Mouse (Mus musculus): Measurements from ENCODE around the gene Paxx.
"Not testable (repeated sequence)": the region's sequence is repeated elsewhere in the genome, so short reads cannot be mapped to it uniquely, and the experiment has no call there.

The Paxx gene

GRCm38 (mm10) chr2:25450853-25451647 is 9.8 kb downstream of the Paxx start:
- DNase-seq (ENCODE audit: low spot score), result no peak

- no peak for DNase-seq (ENCODE audit: low spot score)
Observed at GRCm38 (mm10) chr2:25442682-25443081, 18.2 kb downstream of the Paxx start.

GRCm38 (mm10) chr2:25441067-25441466 is 19.8 kb downstream of the Paxx start:
- DNase-seq (ENCODE audit: low spot score), result no peak

- no peak for DNase-seq (ENCODE audit: low spot score)
Observed at GRCm38 (mm10) chr2:25436286-25436820, 24.5 kb downstream of the Paxx start.

GRCm38 (mm10) chr2:25434292-25434691 is 26.6 kb downstream of the Paxx start:
- no peak for DNase-seq (ENCODE audit: low spot score)

- DNase-seq (ENCODE audit: low spot score), result no peak
Observed at GRCm38 (mm10) chr2:25433101-25433500, 27.8 kb downstream of the Paxx start.

- DNase-seq (ENCODE audit: low spot score), result no peak
Observed at GRCm38 (mm10) chr2:25432326-25433098, 28.4 kb downstream of the Paxx start.

- no peak for DNase-seq (ENCODE audit: low spot score)
Observed at GRCm38 (mm10) chr2:25431308-25431855, 29.5 kb downstream of the Paxx start.

- DNase-seq (ENCODE audit: low spot score), result peak; percentile 41
Observed at GRCm38 (mm10) chr2:25430395-25431233, 30.3 kb downstream of the Paxx start.

- no peak for DNase-seq (ENCODE audit: low spot score)
Observed at GRCm38 (mm10) chr2:25429435-25430180, 31.3 kb downstream of the Paxx start.

GRCm38 (mm10) chr2:25428442-25429236 is 32.3 kb downstream of the Paxx start, which contains the start of gene Abca2:
Gene Abca2 (plus strand): TSS chr2:25428703.
- DNase-seq (ENCODE audit: low spot score), result peak; percentile 91

GRCm38 (mm10) chr2:25427256-25427655 is 33.6 kb downstream of the Paxx start:
- no peak for DNase-seq (ENCODE audit: low spot score)

GRCm38 (mm10) chr2:25426721-25427191 is 34.1 kb downstream of the Paxx start:
- peak; percentile 33 for DNase-seq (ENCODE audit: low spot score)

- no peak for DNase-seq (ENCODE audit: low spot score)
Observed at GRCm38 (mm10) chr2:25425481-25425880, 35.4 kb downstream of the Paxx start.

- DNase-seq (ENCODE audit: low spot score), result no peak
Observed at GRCm38 (mm10) chr2:25423626-25424025, 37.3 kb downstream of the Paxx start.

- DNase-seq (ENCODE audit: low spot score), result no peak
Observed at GRCm38 (mm10) chr2:25422587-25423410, 38.1 kb downstream of the Paxx start, which contains the start of gene Fut7. Gene Fut7 (plus strand): TSS chr2:25423267.

GRCm38 (mm10) chr2:25421896-25422295 is 39.0 kb downstream of the Paxx start:
- DNase-seq (ENCODE audit: low spot score), result no peak

GRCm38 (mm10) chr2:25417426-25417825 is 43.5 kb downstream of the Paxx start:
- no peak for DNase-seq (ENCODE audit: low spot score)

GRCm38 (mm10) chr2:25413436-25413835 is 47.5 kb downstream of the Paxx start:
- not testable (repeated sequence) for DNase-seq (ENCODE audit: low spot score)
